Mouse (Mus musculus): ENCODE data around the gene Prox1. TPM values are rescaled to one million over a fixed set of nuclear protein-coding genes. Genes with fewer than 3 reads are reported as not detected.
A peak's percentile ranks its signal among the peaks of the same experiment; 100 is the strongest.

Prox1 gene
- polyA plus RNA-seq, 1 experiment = 1.7 TPM

- WGBS = 2% methylated on average over 16 of the region's 16 CpGs
- no peak for TF ChIP-seq POLR2A (IDR thresholded peaks at IDR 0.05; ENCODE audit: low read depth, low read length)
- TF ChIP-seq CTCF (IDR thresholded peaks at IDR 0.05; ENCODE audit: extremely low read depth, insufficient read length, insufficient replicate concordance, low read depth, low read length) = no peak
- Histone ChIP-seq H3K4me3 (ENCODE audit: low read depth, low read length) (no peak overlapping the region), H3K27ac (ENCODE audit: insufficient read depth, low read depth, low read length) (no peak overlapping the region), H3K4me1 (ENCODE audit: control insufficient read depth, insufficient read depth, insufficient read length, low read length) (peaks cover 10% of the 10 kb centered on the region; the same call in 1 of the 2 replicates), H3K36me3 (ENCODE audit: control insufficient read depth, insufficient read depth, low read length) (no peaks in the 10 kb centered on the region), H3K27me3 (ENCODE audit: control insufficient read depth, insufficient read depth, low read length) (peaks cover 60% of the 10 kb centered on the region)
Observed at GRCm38 (mm10) chr1:190173596-190173995, 3.1 kb upstream of the Prox1 start.

- no peak for TF ChIP-seq CTCF (IDR thresholded peaks at IDR 0.05; ENCODE audit: extremely low read depth, insufficient read length, insufficient replicate concordance, low read depth, low read length)
- TF ChIP-seq POLR2A (IDR thresholded peaks at IDR 0.05; ENCODE audit: low read depth, low read length) = no peak
- H3K4me3 ChIP-seq (ENCODE audit: low read depth, low read length) = peak overlapping the region; percentile 9; the same call in 1 of the 2 replicates
- peaks cover 63% of the 10 kb centered on the region for H3K27me3 ChIP-seq (ENCODE audit: control insufficient read depth, insufficient read depth, low read length)
- WGBS = 3% methylated on average over 24 of the region's 24 CpGs
- H3K36me3 ChIP-seq (ENCODE audit: control insufficient read depth, insufficient read depth, low read length) = no peaks in the 10 kb centered on the region
- peaks cover 10% of the 10 kb centered on the region; the same call in 1 of the 2 replicates for H3K4me1 ChIP-seq (ENCODE audit: control insufficient read depth, insufficient read depth, insufficient read length, low read length)
- no peak overlapping the region for H3K27ac ChIP-seq (ENCODE audit: insufficient read depth, low read depth, low read length)
Observed at GRCm38 (mm10) chr1:190172979-190173461, 2.5 kb upstream of the Prox1 start.

GRCm38 (mm10) chr1:190172311-190172978 is 1.9 kb upstream of the Prox1 start:
- H3K4me1 ChIP-seq (ENCODE audit: control insufficient read depth, insufficient read depth, insufficient read length, low read length) = peaks cover 10% of the 10 kb centered on the region; the same call in 1 of the 2 replicates
- no peaks in the 10 kb centered on the region for H3K36me3 ChIP-seq (ENCODE audit: control insufficient read depth, insufficient read depth, low read length)
- 5% methylated on average over 32 of the region's 32 CpGs for WGBS
- peaks cover 63% of the 10 kb centered on the region for H3K27me3 ChIP-seq (ENCODE audit: control insufficient read depth, insufficient read depth, low read length)
- H3K27ac ChIP-seq (ENCODE audit: insufficient read depth, low read depth, low read length) = no peak overlapping the region
- H3K4me3 ChIP-seq (ENCODE audit: low read depth, low read length) = 0 out of 2 replicates have a peak overlapping the region, but pooled peaks have one; percentile 9
- TF ChIP-seq CTCF (IDR thresholded peaks at IDR 0.05; ENCODE audit: extremely low read depth, insufficient read length, insufficient replicate concordance, low read depth, low read length) (no peak), POLR2A (IDR thresholded peaks at IDR 0.05; ENCODE audit: low read depth, low read length) (no peak)

- H3K36me3 ChIP-seq (ENCODE audit: control insufficient read depth, insufficient read depth, low read length) = no peaks in the 10 kb centered on the region
- peaks cover 10% of the 10 kb centered on the region; the same call in 1 of the 2 replicates for H3K4me1 ChIP-seq (ENCODE audit: control insufficient read depth, insufficient read depth, insufficient read length, low read length)
- WGBS = 6% methylated on average over 12 of the region's 12 CpGs
- TF ChIP-seq CTCF (IDR thresholded peaks at IDR 0.05; ENCODE audit: extremely low read depth, insufficient read length, insufficient replicate concordance, low read depth, low read length) (no peak), POLR2A (IDR thresholded peaks at IDR 0.05; ENCODE audit: low read depth, low read length) (no peak)
- no peak overlapping the region for H3K27ac ChIP-seq (ENCODE audit: insufficient read depth, low read depth, low read length)
- peaks cover 63% of the 10 kb centered on the region for H3K27me3 ChIP-seq (ENCODE audit: control insufficient read depth, insufficient read depth, low read length)
- H3K4me3 ChIP-seq (ENCODE audit: low read depth, low read length) = no peak overlapping the region
Observed at GRCm38 (mm10) chr1:190171750-190172149, 1.2 kb upstream of the Prox1 start.

- 9% methylated on average over 10 of the region's 10 CpGs for WGBS
- TF ChIP-seq CTCF (IDR thresholded peaks at IDR 0.05; ENCODE audit: extremely low read depth, insufficient read length, insufficient replicate concordance, low read depth, low read length) = no peak
- no peak for TF ChIP-seq POLR2A (IDR thresholded peaks at IDR 0.05; ENCODE audit: low read depth, low read length)
- peaks cover 10% of the 10 kb centered on the region; the same call in 1 of the 2 replicates for H3K4me1 ChIP-seq (ENCODE audit: control insufficient read depth, insufficient read depth, insufficient read length, low read length)
- H3K36me3 ChIP-seq (ENCODE audit: control insufficient read depth, insufficient read depth, low read length) = no peaks in the 10 kb centered on the region
- H3K27ac ChIP-seq (ENCODE audit: insufficient read depth, low read depth, low read length) = no peak overlapping the region
- H3K27me3 ChIP-seq (ENCODE audit: control insufficient read depth, insufficient read depth, low read length) = peaks cover 63% of the 10 kb centered on the region
- no peak overlapping the region for H3K4me3 ChIP-seq (ENCODE audit: low read depth, low read length)
Observed at GRCm38 (mm10) chr1:190171341-190171740, 827 bp upstream of the Prox1 start.

- TF ChIP-seq POLR2A (IDR thresholded peaks at IDR 0.05; ENCODE audit: low read depth, low read length) = no peak
- no peak for TF ChIP-seq CTCF (IDR thresholded peaks at IDR 0.05; ENCODE audit: extremely low read depth, insufficient read length, insufficient replicate concordance, low read depth, low read length)
- peaks cover 60% of the 10 kb centered on the region for H3K27me3 ChIP-seq (ENCODE audit: control insufficient read depth, insufficient read depth, low read length)
- peak overlapping the region; percentile 68 for H3K4me3 ChIP-seq (ENCODE audit: low read depth, low read length)
- H3K4me1 ChIP-seq (ENCODE audit: control insufficient read depth, insufficient read depth, insufficient read length, low read length) = peaks cover 10% of the 10 kb centered on the region; the same call in 1 of the 2 replicates
- WGBS = under 1% methylated on average over 24 of the region's 24 CpGs
- no peak overlapping the region for H3K27ac ChIP-seq (ENCODE audit: insufficient read depth, low read depth, low read length)
- no peaks in the 10 kb centered on the region for H3K36me3 ChIP-seq (ENCODE audit: control insufficient read depth, insufficient read depth, low read length)
Observed at GRCm38 (mm10) chr1:190170819-190171216, 304 bp upstream of the Prox1 start.
